Mouse (Mus musculus): ENCODE measurements around the gene Lmod3.
A peak's percentile ranks its signal among the peaks of the same experiment; 100 is the strongest.

Lmod3 gene

GRCm38 (mm10) chr6:97223566-97223965, 29.0 kb downstream of the Lmod3 start:
- DNase-seq: no peak

- no peak for DNase-seq
These were observed 29.6 kb downstream of the Lmod3 start for GRCm38 (mm10) chr6:97222931-97223467.

GRCm38 (mm10) chr6:97222321-97222720, 30.2 kb downstream of the Lmod3 start:
- DNase-seq: no peak

- peak; percentile 33 for DNase-seq
These were observed 31.1 kb downstream of the Lmod3 start for GRCm38 (mm10) chr6:97221205-97222025.

GRCm38 (mm10) chr6:97220672-97221071, 31.9 kb downstream of the Lmod3 start:
- no peak for DNase-seq

DNA sequence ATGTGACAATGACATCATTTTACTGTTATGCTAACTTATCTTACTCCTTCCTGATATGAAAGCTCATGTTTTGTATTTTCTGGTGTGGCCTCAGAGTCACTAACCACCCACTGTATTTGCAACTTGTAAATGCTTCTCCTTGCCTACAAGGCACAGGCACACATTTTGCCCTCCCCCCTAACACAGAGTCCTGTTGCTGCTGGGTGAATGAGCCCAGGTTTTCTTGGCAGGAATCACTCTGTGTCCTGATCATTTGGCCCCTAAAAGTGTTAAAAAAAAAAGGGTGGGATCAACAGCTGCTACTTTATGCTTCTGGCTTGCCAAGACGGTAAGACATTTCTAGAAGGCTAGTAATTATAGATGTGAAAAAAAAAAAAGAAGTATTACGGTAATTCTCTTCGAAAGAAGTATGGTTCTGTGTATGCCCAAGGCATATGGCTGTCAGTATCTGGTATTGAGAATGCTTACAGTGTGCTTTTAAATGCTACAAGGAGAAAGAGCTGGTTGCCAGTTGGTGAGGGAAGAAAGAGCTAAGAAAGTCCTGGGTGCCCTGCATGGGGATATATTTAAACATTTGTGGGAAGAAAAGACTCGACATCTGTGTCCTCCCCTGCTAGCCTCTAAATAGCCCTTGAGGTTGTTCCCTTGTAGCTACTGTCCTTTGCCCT, 36.3 kb downstream of the Lmod3 start:
- no peak for DNase-seq

DNA sequence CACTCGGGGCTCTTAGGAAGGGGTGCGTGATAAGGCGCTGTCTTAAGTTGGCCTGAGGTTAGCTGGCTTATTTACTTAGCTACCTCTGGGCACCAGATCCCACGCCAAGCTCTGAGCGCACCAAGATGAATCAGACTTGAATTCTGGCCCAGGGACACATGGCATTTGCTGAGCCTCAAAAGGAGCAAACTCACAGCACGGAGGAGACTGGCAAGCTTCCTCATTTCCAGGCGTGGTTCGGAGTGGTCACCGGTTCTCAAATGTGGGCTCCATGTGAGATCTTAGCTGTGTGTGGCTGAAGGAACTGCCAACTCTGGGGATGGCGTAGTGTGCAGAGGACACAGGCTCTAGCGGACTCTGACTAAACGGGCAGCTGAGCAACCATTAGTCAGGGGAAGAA, 40.6 kb downstream of the Lmod3 start:
- DNase-seq: peak; percentile 30

DNA sequence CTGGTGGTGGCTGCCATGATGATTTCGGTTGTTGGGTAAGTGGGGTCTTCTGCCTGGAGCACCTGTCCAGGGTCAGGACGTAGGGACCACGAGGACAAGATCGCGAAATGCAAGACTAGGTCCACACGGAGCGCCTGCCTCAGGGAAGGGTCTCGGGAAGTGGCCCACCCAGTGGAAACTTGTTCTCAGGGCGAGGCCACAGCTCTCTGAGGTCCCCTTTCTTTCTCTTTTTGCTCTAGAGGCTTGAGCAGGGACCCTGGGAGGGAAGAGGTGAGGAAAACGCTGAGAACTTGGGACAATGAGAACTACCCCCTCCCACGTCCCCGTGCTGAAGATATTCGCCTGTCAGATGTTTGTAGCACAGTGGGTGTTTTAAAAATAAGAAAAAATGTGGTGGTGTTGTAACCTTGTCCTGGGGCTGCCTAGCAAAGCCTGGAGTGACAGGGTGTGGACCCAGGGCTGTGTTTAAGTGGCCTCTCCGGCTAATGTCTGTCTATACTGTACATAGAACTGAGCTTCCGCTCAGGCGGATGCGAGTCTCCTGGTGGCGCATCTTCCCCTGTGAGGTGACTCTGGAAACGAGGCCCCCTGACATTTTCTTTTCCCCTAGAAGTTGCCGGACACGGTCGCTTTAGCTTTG, 41.5 kb downstream of the Lmod3 start:
- peak; percentile 55 for DNase-seq

DNA sequence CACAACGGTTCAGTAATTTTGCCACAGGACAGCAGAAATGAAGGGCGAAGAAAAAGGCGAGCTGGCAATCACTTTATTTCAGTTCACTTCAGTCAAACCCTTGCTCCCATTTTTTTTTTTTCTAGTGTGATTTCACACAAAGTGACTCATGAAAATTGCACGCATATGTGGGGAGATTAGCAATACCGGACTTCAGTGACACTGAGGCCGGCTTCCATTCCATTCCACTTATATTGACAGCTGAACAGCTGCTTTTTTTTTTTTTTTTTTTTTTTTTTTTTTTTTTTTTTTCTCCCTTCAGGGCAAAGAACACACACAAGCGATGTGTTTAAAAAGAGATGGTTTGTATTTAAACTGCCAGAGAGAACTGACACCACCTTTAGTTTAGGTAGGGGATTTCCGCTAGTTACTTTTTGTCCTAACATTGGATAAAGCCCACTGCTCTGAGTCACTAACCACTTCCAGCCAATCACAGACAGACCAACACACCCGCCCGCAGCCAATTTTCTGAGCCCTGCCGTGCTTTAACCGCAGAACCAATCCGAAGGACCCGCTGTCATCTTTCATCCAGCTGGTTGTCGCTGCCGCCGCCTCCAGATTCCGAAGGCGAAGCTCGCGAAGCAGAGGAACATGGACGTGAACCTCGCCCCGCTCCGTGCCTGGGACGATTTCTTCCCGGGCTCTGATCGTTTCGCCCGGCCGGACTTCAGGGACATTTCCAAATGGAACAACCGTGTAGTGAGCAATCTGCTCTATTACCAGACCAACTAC, 42.2 kb downstream of the Lmod3 start, which contains the start of gene Arl6ip5:
TSS of gene Arl6ip5 (plus strand) at position 499 of the 771 bp plus-strand sequence.
- DNase-seq: peak; percentile 90

- DNase-seq: no peak
These were observed 42.8 kb downstream of the Lmod3 start for GRCm38 (mm10) chr6:97209751-97210150.

DNA sequence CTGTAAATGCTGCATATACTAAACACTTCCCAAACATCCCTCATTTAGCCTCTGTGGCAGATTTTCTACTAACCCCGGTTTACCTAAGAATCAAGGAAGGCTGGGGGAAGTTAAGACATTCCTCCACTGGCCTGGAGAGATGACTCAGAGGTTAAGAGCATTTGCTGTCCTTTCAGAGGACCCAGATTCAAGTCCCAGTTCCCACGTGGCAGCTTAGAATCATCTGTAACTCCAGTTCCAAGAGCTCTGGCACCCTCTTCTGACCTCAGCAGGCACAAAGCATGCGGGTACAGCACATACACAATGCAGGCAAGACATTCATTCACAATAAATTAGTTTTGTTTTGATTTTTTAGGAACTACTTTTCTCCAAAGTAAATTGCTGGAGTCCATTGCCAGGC, 43.4 kb downstream of the Lmod3 start:
- no peak for DNase-seq

DNA sequence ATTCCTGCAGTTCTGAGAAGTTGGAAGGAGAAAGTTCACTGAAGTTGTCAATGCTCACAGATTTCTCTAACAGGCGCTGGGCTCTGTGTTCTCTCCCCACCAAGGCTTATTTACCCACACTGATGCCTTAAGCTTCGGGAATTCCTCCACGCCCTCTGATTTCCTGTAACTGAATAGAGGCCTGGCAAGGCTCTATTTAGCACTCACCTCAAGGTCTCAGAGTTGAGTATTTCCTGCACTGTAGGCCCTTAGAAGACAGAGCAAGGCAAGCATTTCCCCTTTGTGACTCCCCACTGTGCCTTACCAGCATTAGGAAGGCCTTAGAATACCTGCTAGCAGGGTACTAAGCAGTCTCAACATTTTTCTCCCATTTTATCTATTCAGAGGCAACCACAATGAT, 44.2 kb downstream of the Lmod3 start:
- DNase-seq: no peak

- no peak for DNase-seq
These were observed 45.5 kb downstream of the Lmod3 start for GRCm38 (mm10) chr6:97207085-97207484.

DNA sequence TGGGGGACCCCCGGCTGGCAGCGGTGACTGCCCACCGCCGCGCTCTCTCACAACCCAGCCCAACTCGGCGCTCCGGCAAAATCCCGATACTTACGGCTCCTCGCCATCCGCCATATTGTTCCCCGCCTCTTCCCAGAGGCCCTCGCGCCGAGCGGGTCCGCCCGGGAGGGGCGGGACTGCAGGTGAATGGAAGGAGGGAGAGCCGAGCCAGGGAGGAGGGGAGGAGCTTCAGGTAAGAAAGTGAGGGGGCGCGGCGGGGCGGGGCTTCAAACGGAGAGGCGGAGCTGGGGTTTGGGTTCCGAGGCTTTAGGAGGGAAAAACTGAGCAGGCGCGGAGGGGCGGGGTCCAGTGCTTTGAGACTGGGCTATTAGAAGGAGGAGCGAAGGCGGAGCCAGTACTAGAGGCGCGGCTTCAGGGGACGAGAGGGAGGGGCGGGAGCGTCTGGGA, 47.1 kb downstream of the Lmod3 start, which contains the start of gene Uba3:
TSS of gene Uba3 (minus strand) at position 209 of the 447 bp plus-strand sequence.
- DNase-seq: peak; percentile 100

DNA sequence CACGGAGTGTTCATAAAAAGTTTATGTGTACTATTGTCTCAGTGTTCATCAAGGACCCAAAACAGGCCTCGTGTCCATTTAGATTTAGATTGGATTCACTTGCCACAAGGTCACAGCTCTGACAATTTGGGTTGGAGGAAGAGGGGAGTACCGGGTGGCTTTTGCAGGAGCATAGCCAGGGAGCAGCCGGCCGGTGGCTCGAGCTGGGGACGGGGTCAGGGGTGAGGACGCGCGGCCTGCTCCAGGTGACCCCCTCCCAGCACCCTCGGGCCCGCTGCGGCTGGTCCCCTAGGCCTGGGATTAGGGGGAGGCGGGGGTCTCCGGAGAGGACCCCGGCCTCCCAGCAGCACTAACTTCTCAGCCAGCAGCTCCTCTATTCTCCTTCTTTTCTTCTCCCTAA, 47.6 kb downstream of the Lmod3 start:
- peak; percentile 62 for DNase-seq

- DNase-seq: no peak
These were observed 48.2 kb downstream of the Lmod3 start for GRCm38 (mm10) chr6:97204252-97204869.

DNA sequence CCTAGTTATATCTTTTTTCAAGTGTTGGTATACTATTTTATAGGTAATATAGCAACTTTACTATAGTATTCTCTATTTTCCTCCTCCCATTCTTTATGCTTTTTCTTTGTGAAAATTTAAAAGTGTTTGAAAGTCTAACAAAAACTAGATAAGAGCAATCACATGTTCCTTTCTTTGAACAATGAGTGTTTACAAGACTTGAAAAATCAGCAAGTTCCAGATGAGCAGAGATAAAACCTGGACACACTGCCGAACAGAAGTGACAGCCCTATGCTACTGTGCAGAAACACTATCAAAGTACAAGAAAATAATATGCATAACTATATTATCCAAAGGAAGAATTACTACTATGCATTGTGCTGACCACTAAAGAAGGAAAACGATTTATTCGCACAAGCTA, 50.1 kb downstream of the Lmod3 start:
- DNase-seq: no peak

DNA sequence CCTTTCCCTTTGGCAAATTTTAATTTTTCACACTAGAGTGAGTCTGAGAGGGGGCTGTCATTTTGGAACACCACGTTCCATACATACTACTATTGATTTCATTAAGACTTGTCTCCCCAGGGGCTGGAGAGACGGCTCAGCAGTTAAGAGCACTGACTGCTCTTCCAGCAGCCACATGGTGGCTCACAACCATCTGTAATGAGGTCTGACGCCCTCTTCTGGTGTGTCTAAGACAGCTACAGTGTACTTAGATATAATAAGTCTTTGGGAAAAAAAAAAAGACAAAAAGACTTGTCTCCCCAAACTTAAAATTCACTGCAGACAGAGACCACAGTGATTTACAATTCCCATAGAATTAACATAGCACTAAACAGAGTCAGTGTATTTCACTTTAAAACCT, 52.1 kb downstream of the Lmod3 start:
- DNase-seq: no peak
